Mouse (Mus musculus): ENCODE results near the gene Scn1b. TPM values are rescaled to one million over a fixed set of nuclear protein-coding genes. Genes with fewer than 3 reads are reported as not detected.

Gene Scn1b
- total RNA-seq (2015), result 0.52 TPM in 1 of 2 replicates, not detected in the other
- total RNA-seq (2017), result 0.28 and 0.59 TPM in 2 replicates

DNA sequence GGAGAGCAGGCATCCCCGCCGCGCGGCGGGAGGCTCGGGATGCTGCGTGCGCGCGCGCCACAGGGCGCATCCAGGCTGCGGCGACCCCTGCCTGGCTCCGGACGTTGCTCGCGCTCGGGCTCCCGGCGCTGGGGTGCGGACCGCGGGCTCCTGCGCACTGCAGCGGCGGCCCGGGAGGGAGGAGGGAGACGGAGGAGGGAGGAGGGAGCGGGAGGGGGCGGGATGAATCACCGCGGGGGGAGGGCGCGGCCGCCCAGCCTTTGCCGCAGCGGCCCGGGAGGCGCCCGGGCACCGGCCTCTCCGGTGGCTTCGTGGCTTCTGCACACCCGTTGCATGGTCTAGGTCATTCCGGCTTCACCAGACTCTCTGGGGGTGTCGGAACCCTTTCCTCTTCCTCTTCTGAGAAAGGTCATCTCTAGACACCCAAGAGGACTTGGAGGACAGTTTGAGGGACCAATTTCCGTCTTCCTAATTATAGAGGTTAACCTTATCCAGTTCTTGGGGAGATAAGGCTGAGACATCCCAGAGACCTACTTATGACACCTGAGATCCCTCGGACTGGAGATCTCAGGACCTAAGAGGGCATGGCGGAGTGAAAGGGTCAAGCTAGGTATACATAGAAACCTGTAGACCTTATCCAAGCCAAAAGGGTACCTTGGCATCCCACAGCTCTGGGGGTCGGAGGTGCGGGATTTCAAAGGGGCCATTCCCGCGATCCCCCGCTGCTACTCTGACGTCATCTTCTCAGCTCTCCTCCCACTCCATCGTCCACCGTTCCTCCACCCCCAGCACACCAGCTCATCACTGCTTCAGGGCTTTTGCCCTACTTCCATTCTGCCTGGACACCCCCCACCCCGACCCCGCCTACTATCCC, at the start of gene Scn1b:
TSS of gene Scn1b (minus strand) at position 153 of the 874 bp plus-strand sequence.
- peak; percentile 23; the same call in 1 of the 2 replicates for ATAC-seq (ENCODE audit: poor library complexity, severe bottlenecking)

DNA sequence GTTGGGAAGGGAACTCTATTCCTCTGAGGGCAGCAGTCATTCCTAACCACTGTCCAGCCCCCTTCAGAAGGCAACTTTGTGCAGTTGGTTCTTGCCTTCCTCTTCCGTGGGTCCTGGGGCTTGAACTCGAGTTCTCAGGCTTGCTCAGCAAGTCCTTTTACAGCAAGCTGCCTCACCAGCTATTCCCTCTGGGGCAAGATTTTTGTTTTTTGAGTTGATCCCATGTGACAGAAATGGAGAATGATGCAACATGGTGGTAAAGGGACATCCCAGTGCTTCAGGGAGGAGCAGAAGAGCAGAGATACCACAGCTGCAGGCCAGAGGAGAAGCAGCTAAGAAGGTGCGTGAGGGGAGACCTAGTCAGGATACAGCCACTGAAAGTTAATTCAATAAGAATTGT, 48.3 kb upstream of the Scn1b start:
- no peak for ATAC-seq (ENCODE audit: poor library complexity, severe bottlenecking)

DNA sequence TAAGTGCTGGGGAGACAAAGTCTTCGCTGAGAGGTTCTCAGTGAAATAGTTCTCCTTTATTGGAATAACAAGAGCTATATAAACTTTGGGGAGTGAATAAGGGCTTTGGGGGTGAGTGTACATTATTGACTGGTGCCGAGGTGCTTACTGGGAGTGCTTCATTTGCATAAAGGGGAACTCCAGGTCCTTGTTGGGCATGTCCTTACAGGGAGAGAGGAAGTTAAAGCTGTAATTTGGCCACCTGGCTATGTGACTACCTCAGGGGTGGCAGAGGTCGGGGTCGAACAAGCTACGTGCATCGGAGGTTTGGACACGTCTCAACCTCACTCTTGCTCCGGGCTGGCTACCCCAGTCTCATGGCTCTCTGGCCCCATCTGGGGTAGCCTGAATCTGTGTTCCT, 47.7 kb upstream of the Scn1b start:
- ATAC-seq (ENCODE audit: poor library complexity, severe bottlenecking), result peak; percentile 71

DNA sequence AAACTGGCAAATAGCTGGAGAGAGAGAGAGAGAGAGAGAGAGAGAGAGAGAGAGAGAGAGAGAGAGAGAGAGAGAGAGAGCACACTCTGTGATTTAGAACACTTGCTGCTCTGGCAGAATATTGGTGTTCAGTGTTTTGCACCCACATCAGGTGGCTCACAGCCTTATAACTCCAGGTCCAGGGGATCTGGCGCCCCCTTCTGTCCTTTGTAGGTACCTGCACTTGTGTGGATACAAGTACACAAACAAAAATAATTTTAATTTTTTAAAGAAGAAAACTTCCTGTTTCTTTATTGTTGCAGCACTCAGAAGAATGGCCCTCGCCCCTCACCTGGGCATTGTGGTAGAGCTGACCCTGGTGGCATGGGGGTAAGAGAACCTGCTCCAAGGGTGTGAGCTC, 45.4 kb upstream of the Scn1b start:
- peak; percentile 67 for ATAC-seq (ENCODE audit: poor library complexity, severe bottlenecking)

DNA sequence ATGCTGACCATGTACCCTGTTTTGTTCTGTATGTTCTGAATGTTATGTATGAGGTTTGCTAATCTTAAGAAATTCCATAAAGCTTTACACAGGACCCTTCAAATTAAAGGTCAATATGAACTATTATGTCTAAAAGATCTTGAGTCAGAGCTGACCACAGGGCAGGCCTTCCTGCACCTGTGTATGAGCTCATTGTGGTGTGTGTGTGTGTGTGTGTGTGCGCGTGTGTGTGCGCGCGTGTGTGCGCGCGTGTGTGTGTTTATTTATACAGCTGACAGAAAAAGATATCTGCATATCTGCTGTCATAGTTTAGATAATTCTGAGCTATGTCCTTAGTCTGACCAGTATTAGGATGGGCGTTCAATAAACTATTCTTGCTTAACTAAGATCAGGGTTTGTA, 43.7 kb upstream of the Scn1b start:
- ATAC-seq (ENCODE audit: poor library complexity, severe bottlenecking), result no peak

DNA sequence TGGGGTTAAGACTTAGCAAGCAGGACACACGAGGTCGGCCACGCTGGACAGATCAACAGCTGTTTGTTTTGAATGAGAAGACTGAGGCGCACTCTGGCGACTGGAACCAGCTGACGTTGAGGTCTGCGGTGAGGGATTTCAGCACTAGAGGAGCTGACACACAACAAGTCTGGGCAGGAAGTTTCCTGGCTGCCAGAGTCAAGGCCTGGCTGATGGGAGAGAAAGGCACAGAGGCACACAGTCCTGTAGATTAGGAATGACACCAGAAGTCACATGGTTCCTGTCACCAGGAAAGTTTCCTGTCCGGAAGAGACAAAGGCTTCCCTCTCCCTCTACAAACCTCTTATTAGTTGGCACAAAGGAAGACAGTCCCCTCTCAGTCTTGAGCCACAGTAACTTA, 41.6 kb upstream of the Scn1b start:
- ATAC-seq (ENCODE audit: poor library complexity, severe bottlenecking), result peak; percentile 92

DNA sequence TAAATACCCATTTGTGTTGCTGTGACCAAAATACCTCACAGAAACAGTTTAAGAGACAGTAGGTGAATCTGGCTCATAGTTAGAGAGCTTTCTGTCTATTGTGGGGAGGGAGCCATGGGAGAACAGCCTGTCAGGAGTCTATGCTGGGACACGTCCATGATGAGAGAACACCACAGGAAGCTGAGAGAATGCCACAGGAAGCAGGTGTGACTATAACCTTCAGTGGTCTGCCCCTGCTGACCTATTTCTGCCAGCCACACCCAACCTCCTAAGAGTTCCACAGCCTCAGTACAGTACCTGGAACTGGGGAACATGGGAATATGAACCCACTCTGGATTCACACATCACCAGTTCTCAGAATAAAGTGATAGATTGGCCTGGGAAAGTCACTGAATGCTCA, 37.9 kb upstream of the Scn1b start:
- ATAC-seq (ENCODE audit: poor library complexity, severe bottlenecking), result no peak

DNA sequence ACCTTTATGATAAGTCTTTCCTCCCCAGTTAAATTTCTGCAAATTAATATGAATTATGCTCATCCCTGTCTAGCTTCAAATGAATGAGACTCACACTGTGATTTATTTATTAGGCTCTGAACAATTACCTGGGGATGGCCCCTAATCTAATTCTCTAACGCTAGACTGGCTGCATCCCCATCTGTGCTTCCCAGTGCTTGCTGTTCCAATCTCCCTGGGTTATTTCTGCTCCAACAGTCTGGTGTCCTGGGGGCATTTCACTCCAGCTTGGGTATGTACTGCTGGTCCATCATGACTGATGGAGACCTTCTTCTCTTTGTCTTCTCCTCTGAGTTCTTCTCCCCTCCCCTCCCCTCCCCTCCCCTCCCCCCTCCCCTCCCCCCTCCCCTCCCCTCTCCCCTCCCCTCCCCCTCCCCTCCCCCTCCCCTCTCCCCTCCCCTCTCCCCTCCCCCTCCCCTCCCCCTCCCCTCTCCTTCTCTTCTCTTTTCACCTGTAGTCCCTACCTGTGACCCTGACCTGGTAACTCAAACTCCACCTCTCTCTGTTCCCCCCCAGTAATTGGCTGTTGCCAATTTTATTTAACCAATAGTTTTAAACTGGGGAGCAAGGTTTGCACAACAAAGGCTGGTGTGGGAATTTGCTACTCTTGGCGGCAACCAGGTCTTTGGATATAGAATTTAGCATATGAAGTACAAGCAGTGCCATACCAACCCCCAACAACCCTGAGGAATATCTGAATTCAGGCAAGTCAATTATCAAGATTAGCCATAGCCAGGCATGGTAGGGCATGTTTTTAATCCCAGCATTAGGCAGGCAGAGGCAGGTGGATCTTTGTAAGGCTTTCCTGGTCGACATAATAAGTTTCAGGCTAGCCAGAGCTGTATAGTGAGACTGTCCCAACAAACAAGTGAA, 37.1 kb upstream of the Scn1b start:
- ATAC-seq (ENCODE audit: poor library complexity, severe bottlenecking), result no peak

DNA sequence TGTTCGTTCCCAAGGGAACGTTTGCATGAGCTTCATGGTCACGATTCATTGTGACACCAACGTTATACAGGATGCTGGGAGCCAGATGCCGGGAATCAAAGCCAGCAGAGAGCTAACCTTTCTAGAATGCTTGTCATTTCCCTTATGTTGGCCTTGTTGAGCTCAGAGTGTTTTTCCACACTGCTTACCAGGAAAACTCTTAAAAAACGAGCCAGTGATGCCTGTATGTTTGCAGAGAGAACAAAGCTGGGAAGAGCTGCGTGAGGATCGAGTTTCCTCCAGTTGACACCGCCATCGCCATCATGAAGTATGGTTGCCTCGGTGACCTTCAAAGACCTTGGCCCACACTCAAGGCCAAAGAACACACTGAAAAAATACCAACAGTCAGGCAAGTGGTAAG, 35.5 kb upstream of the Scn1b start:
- no peak for ATAC-seq (ENCODE audit: poor library complexity, severe bottlenecking)

DNA sequence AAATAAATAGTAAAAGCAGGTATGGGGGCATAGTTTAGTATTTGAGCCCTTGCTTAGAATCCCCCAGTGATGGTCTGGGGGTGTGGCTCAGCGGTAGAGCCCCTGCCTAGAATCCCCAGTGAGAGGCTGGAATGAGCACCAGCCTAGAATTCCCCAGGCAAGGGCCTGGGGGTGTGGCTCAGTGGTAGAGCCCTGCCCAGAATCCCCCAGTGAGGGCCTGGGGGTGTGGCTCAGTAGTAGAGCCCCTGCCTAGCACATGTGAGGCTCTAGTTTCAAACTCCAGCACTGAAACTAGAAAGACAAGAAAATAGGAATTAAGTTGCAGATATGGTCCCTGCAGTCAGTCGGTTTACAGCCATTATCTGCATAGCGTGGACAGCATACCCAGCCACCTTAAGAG, 35.0 kb upstream of the Scn1b start:
- ATAC-seq (ENCODE audit: poor library complexity, severe bottlenecking), result no peak

DNA sequence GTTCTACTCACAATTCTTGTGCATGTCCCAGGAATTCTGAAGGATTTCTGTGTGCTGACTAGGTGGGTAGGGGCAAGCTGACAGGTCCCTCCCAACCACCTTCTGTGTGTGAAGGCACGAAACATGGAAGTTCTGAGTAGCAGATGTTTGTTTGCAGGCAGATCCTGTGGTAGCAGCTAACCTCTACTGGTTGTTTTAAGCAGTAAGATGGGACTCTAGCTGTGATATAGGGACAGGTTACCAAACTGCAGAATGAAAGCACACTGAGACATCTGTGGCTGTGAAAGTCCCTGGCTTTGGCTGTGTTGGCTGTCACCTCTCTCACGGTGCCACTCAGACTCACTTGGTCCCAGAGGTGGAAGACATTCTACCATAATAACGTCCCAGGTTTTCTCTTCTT, 34.4 kb upstream of the Scn1b start:
- ATAC-seq (ENCODE audit: poor library complexity, severe bottlenecking), result no peak

DNA sequence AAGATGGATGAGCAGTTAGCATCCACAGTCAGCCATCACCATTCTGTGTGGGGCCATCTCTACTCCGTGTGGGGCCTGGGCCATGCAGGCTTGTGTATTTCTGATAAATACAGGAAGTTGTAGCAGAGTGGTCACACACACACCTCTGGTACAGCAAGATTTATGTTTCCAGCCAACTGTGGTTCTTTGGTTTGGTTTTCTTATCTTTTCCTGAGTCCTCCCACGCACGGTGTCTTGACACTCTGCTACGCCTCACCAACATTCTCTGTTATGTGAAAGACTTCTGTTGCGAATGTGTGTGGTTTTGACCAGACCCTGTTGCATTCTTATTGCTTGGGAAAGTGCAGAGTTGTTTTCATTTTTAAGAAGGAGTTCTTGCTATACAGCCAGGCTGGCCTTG, 34.0 kb upstream of the Scn1b start:
- ATAC-seq (ENCODE audit: poor library complexity, severe bottlenecking), result peak; percentile 59

DNA sequence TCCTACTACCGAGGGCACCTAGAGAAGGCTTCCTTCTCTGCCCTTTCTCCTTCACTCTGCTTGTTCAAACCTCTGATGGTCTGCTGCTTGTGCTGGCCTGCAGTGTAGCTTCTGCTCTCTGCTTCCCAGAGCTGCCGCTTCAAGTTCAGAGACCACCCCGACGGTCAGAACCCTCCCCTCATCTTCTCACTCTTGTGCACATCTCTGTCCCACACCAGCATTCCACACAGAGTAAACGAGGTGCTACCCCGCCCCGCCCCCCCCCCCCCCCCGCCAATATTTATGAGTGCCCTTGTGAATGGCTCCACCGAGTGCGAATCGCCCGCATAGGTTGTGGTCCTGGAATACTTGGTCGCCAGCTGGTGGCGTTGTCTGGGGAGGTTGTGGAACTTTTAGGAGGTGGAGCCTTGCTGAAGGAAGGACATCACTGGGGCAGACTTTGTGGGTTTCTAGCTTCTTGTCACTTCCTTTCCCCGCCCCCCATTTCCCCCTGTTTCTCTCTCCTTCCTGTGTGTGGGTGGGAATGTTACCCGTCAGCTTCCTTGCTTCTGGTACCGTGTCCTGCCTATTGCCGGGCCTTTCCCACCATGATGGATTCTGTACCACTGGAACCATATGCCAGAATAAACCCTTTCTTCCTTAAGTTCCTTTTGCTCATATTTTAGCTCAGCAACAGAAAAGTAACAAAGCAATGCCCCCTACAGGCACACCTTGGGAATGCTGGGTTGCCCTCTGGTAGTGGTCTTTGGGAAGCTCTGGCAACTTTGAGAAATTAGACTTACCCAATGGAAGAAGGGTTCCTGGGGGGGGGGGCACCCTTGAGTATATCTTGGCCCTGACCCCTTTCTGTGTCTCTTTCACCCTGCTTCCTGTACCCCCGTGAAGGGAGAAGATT, 29.5 kb upstream of the Scn1b start:
- ATAC-seq (ENCODE audit: poor library complexity, severe bottlenecking), result peak; percentile 58

DNA sequence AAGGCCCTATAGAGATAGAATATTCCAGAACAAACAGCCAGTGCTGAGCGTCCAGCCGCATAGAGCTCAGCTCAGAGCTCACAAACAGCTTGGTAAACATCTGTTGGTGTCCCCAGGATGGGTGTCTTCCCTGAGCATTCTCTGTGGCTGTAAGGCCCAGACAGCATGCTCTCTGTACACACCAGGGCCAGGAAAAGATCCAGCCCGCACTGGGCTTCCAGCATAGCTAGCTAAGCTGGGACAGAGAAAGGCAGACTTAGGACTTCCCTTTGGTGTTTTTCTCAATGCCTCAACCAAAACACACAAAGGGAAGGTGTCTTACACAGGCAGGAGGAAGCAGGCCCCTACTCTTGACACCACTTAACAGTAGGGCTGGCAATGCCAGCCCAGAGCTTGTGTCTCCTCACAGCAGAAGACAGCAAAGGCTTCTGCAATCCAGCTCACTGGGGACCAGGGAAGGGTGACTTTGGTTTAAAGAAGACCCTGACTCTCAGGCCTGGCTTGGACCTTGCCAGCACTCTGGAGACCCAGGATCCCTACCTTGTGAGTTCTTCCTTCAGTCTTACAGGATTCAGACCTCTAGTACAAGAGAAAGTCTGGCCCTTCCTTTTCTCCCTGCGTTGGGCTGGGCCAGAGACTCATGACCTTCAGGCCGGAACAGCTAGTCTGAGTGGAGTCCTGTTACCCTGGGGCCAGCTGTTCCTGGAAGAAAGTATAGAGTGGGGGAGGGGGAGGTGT, 28.7 kb upstream of the Scn1b start, which contains the start of gene Gramd1a:
TSS of gene Gramd1a (minus strand) at position 601 of the 738 bp plus-strand sequence.
- no peak for ATAC-seq (ENCODE audit: poor library complexity, severe bottlenecking)

DNA sequence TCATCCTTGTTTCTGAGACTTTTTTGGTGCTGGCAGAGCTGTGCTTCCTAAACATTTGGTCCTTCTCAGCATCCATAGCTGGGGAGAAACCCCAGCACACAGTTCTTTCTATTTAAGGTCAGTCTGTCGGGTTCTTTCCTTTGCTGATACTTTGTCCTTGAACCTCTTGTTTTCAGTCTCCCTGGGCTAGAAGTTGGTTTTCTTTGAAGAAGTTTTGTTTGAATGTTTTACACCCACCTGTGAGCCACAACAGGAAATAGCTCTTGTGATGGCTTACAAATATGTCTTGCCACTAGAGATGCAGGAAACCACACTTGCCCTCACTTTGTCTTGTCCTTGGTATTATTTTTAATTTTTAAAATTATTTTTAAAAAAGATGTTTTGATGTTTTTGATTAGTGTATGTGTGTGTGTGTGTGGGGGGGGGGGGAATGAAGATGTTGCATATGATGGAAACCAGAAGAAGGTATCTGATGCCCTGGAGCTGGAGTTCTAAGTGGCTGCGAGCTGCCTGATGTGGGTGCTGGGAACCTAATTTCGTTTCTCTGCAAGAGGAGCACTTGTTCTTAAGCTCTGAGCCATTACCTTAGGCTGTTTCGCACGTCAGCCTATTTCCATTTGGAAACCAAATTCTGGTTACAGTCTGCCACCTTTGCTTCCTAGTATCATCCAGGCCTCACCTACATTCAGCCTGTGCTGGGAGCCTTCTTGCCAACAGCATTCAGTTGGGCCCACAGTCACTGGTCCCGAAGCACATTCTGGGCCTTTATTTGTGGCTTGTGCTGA, 26.9 kb upstream of the Scn1b start:
- no peak for ATAC-seq (ENCODE audit: poor library complexity, severe bottlenecking)

DNA sequence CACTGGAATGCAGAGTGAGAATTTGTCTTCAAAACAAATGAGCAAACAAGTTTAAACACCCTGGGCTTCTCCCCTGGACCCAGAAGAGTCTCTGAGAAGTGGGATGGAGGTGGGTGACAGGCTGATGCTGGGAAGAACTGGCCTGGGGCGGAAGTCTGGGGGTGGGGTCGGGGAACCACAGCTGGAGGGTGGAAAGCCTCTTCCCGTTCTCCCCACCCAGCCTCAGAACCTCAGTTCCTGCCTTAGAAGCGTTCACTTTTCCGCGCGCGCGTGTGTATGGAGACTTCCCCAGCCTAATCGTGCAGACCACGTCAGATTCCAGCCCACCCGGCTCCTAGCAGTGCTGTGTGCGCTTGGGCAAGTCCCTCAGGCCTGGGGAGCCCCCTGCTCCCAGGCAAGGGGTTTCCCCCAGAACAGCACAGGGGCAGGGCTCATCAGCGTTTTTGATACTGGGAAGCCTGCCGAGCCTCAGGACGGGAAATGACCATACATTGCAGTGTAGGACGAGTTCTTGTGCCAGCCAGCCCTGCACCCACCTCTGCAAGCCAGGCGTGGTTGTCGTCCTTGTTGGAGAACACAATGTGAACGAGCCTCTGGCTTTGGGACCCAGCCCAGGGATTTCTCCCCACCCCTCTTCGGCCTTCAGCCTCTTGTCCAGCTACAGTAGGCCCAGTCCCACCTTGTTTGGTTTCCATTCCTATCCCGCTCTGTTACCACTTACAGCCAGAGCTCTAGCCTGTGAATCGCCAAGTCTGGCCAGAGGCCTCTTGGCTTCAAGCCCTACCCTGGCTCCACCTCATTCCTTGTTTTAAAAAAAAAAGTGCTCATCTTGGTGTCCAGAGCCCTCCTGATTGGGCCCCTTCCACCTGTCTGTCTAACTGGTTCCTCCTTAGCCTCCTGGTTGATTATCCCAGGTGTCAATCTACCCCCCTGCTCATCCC, 24.8 kb upstream of the Scn1b start:
- ATAC-seq (ENCODE audit: poor library complexity, severe bottlenecking), result peak; percentile 36

DNA sequence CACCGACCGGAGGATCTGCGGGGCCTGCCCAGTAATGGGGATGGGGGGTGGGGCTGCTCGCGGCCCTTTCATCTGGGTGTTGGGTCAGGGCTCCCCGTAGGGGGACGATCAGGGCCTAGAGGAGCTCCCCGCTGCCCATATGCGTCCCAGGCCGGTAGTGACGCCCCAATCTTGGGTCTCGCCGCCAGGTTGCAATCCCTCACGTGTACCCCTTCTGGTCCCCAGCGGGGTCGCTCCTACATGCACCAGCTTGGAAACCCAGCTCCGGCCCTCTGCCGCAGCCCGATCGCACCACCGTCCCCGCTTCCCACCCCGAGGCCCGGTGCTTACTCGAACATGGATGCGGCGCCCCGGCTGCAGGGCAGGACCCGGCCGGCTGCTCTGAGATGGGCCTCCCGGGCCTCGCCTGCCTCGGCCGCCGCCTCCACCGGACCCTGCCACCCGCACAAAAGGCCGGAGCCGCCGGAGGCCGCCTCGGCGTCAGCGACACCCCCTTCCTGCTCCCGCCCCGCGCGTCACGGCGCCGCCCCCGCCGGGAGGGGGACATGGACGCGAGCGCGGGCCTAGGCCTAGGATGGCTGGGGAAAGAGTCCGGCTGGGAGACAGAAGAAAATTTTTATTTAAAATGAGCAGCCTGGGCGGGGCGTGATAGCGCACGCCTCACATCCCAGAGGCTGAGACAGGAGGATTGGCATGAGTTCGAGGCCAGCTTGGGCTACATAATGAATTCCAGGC, 23.9 kb upstream of the Scn1b start:
- ATAC-seq (ENCODE audit: poor library complexity, severe bottlenecking), result peak; percentile 68

Data from megakaryocyte, adult 5-6 weeks (primary cell).